Mouse (Mus musculus) neural tube, embryonic 10.5 days (tissue): ENCODE measurements at regions not wholly inside any gene's neighbourhood (a gene's known extent, or its start where the extent isn't known, plus 50 kb on each side); places are given as distances from the start of the nearest gene placed in this dataset.
A peak's percentile ranks its signal among the peaks of the same experiment; 100 is the strongest.

Experiments
- DNase-seq: peaks from one replicate; pipeline ENCODE4 v3.0.0-alpha.2; 2017; ENCODE audit warnings: low spot score; ENCODE audit errors: extremely low spot score

DNA sequence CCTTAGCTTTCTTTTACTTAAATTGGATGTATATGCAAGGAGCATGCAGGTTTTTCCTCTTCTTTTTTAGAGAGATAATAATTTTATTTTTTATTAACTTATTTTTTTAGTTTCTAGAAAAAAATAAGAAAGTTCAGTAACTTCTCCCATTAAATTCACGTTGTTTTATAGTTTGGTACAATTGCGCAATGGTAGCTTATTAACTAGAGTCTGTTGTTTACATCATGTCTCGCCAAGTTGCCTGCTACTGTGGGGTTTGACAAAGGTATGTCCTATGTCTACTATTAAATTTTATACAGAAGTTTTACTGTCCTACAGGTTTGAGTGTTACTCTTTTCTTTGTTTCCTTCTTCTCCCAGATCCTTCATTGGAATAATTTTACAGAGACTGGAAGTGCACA is 313.6 kb downstream of the Klf5 start:
- DNase-seq: no peak

DNA sequence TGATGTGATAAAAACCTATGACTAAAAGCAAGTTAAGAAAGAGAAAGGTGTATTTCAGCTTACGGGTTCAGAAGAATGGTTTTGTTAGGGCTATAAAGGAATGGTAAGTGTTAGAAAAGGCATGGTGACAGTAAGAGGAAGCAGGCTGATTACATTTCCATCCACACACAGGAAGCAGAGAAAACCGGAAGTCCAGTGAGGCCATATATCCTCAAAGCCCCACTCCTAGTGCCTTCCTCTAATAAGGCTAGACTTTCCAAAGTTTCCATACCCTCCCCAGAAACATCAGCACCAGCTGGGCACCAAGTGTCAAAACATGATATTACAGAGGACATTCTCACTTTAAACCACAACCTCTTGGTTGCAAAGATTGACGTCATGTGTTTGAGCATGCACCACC is 316.3 kb downstream of the Klf5 start:
- no peak for DNase-seq

DNA sequence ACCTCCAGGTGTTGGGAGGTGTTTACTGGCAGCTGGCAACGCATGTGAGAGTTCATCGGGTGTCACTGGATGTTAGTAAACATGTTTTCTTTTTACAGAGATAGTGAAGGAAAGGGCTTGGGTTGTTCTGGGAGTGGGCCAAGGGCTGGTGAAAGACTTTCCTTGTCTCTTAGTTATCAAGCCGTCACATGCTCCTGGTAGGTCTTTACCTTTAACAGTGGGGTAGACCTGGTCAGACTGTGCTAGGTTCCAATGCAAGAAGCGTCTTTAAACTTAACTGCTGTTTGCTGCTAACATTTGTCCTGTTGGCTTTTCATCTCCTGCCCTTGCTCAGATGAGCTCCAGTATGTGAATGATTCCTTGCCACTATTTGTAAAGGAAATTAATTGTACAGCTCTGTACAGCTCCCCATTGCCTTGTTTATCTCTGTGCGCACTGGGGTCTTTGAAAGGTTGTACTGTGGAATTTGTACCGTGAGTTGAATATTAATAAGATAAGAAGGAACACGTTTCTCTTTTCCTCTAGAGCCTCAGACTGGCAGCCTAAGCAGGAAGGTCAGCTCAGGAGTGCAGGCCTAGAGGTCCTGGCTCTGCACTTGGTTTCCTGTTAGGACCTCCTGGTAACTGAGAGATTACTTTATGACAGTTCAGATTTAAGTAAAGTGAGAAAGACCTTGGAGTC is 318.3 kb downstream of the Klf5 start:
- DNase-seq: no peak

DNA sequence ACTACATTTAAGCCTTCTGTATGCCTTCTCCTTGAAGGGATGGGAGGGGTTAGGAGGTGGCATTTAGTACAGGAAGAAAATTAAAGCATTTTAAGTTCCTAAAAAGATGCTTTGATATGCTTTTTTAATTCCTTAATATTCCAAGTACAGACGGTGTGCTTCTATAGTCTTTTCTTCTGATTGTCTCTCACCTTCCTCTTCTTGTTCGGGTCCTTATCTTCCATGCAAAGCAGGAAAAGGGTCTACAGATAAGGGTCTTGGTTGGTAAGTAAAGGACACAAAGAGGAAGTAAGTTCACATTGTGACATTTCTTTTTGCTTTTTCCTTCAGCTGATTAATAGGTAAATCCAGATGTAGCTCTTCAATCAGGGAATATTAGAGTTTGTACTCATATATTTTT is 318.9 kb downstream of the Klf5 start:
- DNase-seq: no peak

GRCm38 (mm10) chr14:99621538-99621937 is 323.0 kb downstream of the Klf5 start:
- no peak for DNase-seq

DNA sequence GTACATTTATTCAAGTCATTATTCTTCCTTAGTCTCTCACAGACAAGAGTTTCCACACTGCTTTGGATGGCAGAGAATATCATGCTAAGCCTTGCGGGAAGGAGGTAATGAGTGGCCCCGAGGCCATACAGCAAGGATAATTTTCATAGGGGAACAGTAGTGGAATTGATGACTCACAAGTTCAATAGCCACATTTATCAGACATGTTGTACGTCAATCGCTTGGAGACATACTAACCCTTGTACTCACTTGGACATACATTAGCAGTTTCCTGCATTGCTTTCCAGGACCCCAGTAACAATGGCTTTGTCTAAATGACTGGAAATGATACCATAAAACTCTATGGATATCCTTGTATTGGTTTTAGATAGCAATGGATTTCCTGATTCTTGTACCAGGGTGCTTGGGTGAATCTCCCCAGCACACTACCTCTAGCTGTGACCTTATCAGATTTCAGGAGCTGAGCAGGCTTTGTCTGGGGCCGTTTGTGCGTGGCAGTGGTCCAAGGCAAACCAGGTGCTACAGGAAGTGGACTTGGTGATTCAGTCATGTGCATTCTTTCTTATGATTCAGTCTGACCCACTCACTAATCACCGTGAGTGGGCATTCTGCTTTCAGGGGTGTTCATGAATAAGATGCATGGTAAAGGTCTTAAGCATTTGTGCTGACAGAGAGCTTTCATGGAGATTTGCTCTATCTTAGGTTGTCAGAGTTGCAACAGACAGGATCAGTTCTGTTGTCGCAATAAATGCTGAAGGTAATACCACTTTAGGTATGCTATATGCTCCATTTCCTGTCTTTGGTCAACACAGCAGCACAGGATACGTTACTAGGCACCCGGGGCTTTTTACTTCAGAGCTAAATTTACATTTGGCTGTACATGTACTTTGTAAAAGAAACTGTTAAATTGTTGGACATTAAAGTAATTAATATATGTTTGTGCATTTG is 326.2 kb downstream of the Klf5 start:
- no peak for DNase-seq

- no peak for DNase-seq
Observed at GRCm38 (mm10) chr14:99627615-99628014, 329.1 kb downstream of the Klf5 start.

- no peak for DNase-seq
Observed at GRCm38 (mm10) chr14:99631092-99631491, 332.6 kb downstream of the Klf5 start.

DNA sequence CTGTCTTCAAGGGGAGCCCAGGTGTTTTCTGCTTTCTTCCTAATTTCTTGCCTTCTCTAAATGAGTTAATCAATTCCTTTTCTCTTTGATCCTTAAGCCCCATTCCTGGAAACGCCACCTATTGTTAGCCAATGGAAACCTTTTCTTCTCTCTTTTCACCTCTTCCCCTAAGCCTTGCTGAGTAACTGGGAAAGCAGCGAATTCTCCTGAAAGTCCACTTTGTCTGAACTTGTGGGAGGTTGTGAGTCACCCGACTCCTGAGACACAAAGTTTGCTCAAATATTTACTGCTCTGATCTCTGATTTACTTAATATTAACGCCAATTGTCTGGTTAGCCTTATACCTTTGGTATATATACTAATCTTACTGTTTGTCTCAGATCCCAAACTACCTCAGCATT is 334.0 kb downstream of the Klf5 start:
- no peak for DNase-seq

- DNase-seq: peak; percentile 6
Observed at GRCm38 (mm10) chr14:99635556-99636150, 337.2 kb downstream of the Klf5 start.

GRCm38 (mm10) chr14:99641475-99642453 is 343.3 kb downstream of the Klf5 start:
- no peak for DNase-seq

DNA sequence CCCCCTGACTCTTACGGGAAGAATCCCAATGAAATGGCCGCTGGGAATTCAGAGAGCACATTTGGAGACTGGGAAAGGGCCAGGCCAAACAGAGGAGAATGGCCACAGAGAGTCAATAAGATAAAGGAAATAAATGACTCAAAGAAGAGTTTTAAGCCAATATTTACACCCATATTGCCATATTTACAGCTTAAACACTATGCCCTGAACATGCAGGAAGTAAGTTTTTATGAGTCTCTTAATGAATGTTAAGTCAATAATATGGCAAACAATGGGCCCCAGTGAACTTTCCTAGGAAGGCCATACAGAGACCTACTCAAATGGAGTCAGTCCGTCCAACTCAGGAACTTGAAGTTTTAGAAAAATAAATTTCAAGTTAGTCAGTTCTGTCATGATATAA is 347.8 kb downstream of the Klf5 start:
- no peak for DNase-seq

DNA sequence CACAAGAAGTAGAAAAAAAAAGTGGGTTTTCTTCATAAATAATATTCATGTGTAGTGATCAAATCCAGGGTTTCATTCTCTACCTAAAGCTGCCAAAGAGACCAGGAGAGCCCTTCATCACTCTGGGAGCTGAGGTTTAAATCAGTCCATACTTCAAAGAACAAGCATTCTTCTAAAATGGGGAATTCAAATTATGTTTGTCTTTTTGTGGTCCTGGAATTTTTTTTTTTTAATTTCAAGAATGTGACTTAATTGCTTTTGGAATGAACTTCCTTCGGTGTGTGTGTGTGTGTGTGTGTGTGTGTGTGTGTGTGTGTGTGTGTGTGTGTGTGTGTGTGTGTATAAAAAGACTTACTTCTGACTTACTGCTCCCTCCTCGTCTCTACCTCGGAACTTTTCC is 375.9 kb downstream of the Klf5 start:
- DNase-seq: no peak

DNA sequence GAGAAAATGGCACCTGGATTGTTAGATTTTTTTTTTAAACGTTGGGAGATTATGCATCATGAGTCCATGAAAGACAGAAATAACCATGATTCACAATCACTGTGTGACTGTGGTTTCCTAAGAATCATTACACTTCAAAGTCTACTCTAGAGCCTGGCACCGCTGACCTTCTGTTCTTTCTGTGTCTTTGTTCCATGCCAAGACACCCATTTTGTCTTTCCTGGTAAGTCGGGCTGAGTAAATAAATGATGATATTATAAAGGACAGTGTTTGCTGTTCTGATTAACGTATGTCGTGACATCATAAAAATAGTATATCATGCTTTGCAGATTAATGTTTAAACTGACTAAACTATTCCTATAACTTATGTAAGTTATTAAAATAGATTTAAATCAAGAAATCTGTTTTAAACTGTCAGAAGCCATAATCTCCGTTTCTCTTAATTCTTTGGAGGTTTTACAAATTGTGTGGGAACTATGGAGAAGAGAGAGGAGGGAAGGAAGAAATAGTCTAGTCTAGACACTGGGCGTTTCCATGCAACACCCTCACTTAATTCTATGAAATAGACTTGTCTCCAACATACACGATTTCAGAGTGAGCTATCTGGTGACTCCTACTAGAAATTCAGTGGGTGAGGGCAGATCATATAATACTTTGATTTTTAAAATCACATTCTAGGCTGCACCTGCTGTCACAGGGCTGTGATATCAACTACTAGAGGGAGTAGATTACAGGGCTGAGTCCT is 388.7 kb downstream of the Klf5 start:
- no peak for DNase-seq

- no peak for DNase-seq
Observed at GRCm38 (mm10) chr14:99688415-99688814, 389.9 kb downstream of the Klf5 start.

GRCm38 (mm10) chr14:99696301-99696700 is 397.8 kb downstream of the Klf5 start:
- no peak for DNase-seq

GRCm38 (mm10) chr14:99699545-99699944 is 401.1 kb downstream of the Klf5 start:
- no peak for DNase-seq

DNA sequence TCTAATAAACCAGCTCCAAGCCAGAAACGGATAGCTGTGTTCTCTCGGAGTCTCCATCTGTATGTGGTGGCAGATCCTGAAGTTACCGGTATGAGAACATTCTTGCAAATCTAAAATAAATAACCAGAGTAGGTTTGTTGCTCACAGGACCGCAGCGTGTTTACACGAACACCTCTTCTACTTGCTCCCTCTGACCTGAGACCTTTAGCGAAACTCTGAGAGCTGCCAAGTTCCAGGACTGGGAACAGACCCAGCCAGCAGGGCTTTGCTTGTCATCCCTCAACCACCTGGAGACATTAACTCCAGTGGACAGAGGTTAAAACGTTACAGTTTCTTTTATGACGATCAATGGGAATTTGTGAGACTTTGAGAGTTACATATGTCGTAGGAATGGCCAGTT is 407.5 kb downstream of the Klf5 start:
- DNase-seq: no peak

- no peak for DNase-seq
Observed at GRCm38 (mm10) chr14:99708066-99708465, 409.6 kb downstream of the Klf5 start.

GRCm38 (mm10) chr14:99709764-99710163 is 411.3 kb downstream of the Klf5 start:
- no peak for DNase-seq
